Mouse (Mus musculus) kidney, adult 2 months (tissue): ENCODE results near the gene Zbtb34. TPM values are rescaled to one million over a fixed set of nuclear protein-coding genes. Genes with fewer than 3 reads are reported as not detected.

Source experiments
- DNase-seq: peaks from one replicate; pipeline ENCODE4 v3.0.0; 2021
- H3K27ac ChIP-seq: fragments of 200-500 bp; 2 replicates; pipeline ENCODE4 v1.5.1; 2012; ENCODE audit warnings: low read depth, low read length, control low read depth, inconsistent platforms; ENCODE audit not compliant: insufficient read depth
- H3K27me3 ChIP-seq: fragments of 200-500 bp; replicated peaks from 2 replicates; pipeline ENCODE4 v1.6.1; 2012; ENCODE audit warnings: mild to moderate bottlenecking, moderate library complexity, low read length, inconsistent platforms; ENCODE audit not compliant: control insufficient read depth, insufficient read depth
- H3K36me3 ChIP-seq: fragments of 200-500 bp; 2 replicates; pipeline ENCODE4 v1.6.1; 2012; ENCODE audit warnings: mild to moderate bottlenecking, moderate library complexity, low read length, inconsistent platforms; ENCODE audit not compliant: control insufficient read depth, insufficient read depth
- H3K4me1 ChIP-seq: fragments of 200-500 bp; 2 replicates; pipeline ENCODE4 v1.6.1; 2011; ENCODE audit warnings: low read length; ENCODE audit not compliant: control insufficient read depth, insufficient read depth
- H3K4me3 ChIP-seq: fragments of 200-500 bp; 2 replicates; pipeline ENCODE4 v1.5.1; 2011; ENCODE audit warnings: mild to moderate bottlenecking, low read depth, low read length, control low read depth; ENCODE audit not compliant: insufficient read depth
- CTCF ChIP-seq: fragments of 200-500 bp; conservative IDR thresholded peaks from 2 replicates; pipeline ENCODE4 v1.5.1; 2011; ENCODE audit warnings: low read depth, mild to moderate bottlenecking, control low read depth, low read length, moderate library complexity, mixed read lengths; ENCODE audit not compliant: insufficient read depth, insufficient read length
- POLR2A ChIP-seq: fragments of 200-500 bp; IDR thresholded peaks from one replicate; pipeline ENCODE4 v1.6.1; 2011; ENCODE audit warnings: low read depth, low read length, control low read depth
- WGBS: fragments of 180-500 bp; shearing (Covaris S2); methylation state at CpG from one replicate; pipeline ENCODE4 v1.1.7; 2018; 5-methylcytosine and 5-hydroxymethylcytosine counted together
- polyA plus RNA-seq: library from polyadenylated mRNA; depleted of rRNA; stranded (reverse); fragments of >200 nt; gene quantifications from 2 replicates; pipeline ENCODE4 v1.2.3, GENCODE M21; 2012; rRNA removed

Zbtb34 gene
- polyA plus RNA-seq, 1 experiment: 5.1 TPM

DNA sequence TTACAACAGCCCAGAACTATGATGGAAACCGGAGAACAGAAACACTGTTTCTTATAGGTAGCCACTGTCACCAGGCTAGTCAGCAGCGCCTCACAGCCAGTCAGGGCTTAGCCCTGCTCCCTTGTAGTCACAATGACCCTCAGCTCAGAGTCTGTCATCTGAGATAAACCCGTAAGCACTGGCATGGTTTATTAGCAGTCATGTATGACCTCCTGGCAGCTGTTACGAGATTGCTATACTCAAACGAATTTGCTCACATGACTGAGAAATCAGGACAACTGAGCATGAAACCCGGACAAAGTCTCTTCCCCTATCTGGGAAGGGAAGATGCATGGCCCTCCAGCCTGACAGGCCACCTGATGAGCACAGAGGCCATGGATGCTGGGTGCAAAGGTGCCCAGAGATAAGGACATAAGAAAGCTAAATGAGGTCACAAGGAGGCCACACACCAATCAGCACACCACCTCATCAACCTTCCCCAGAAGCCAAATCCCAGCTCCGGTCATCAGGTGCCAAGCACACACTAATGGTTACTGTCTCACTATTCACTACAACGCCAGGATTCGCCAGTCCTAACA is 69.9 kb downstream of the Zbtb34 start:
- Histone ChIP-seq H3K4me1 (peaks cover 43% of the 10 kb centered on the region), H3K27ac (no peak overlapping the region; the same call in 1 of the 2 replicates)
- peak; percentile 47 for DNase-seq

GRCm38 (mm10) chr2:33360564-33360963 is 70.6 kb downstream of the Zbtb34 start:
- TF ChIP-seq POLR2A: no peak
- TF ChIP-seq CTCF: no peak
- DNase-seq: peak; percentile 69
- Histone ChIP-seq H3K4me3 (no peak overlapping the region), H3K27ac (peak overlapping the region; percentile 25; the same call in 1 of the 2 replicates), H3K4me1 (peaks cover 40% of the 10 kb centered on the region), H3K27me3 (no peaks in the 10 kb centered on the region), H3K36me3 (no peaks in the 10 kb centered on the region)
- WGBS: 69% methylated on average over 3 of the region's 3 CpGs

More for the DNA sequence above, 69.9 kb downstream of the Zbtb34 start:
- Histone ChIP-seq H3K36me3 (no peaks in the 10 kb centered on the region), H3K4me3 (no peak overlapping the region), H3K27me3 (no peaks in the 10 kb centered on the region)
- no peak for TF ChIP-seq POLR2A
- TF ChIP-seq CTCF: no peak
- WGBS: 57% methylated on average over 9 of the region's 9 CpGs

DNA sequence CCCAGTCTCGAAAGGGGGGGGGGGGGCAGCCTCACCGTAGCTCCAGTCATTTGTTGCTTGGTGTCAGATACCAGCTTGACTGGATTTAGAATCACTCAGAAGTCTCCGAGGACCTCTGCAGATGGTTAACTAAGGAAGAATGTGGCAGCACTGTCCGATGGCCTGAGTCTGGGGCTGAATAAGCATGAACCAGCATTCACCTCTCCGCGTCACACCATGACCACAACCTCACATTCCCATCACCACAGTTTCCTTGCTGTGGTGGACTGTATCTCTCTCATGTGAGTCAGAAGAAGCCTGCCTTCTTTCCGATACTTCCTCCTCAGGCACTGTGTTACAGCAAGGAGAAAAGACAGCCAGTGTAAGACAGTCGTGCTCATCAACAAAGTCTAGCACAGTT is 71.9 kb downstream of the Zbtb34 start:
- no peak overlapping the region for H3K4me3 ChIP-seq
- no peak overlapping the region for H3K27ac ChIP-seq

GRCm38 (mm10) chr2:33357250-33357838 is 73.8 kb downstream of the Zbtb34 start:
- WGBS: 66% methylated on average over 7 of the region's 7 CpGs
- no peak overlapping the region for H3K27ac ChIP-seq
- TF ChIP-seq CTCF (no peak), POLR2A (no peak)

More for the DNA sequence above, 71.9 kb downstream of the Zbtb34 start:
- no peak for TF ChIP-seq POLR2A
- TF ChIP-seq CTCF: no peak
- DNase-seq: peak; percentile 60
- peaks cover 36% of the 10 kb centered on the region for H3K4me1 ChIP-seq
- H3K36me3 ChIP-seq: no peaks in the 10 kb centered on the region
- 51% methylated on average over 8 of the region's 8 CpGs for WGBS
- H3K27me3 ChIP-seq: no peaks in the 10 kb centered on the region

More at GRCm38 (mm10) chr2:33357250-33357838, 73.8 kb downstream of the Zbtb34 start:
- Histone ChIP-seq H3K36me3 (no peaks in the 10 kb centered on the region), H3K27me3 (no peaks in the 10 kb centered on the region), H3K4me1 (peaks cover 38% of the 10 kb centered on the region), H3K4me3 (no peak overlapping the region)
- peak; percentile 11 for DNase-seq

Other genes with a start within 250 kb of the Zbtb34 start
- gene Angptl2, start 215.3 kb downstream of the Zbtb34 start, polyA plus RNA-seq: 90.1 and 93.0 TPM in 2 replicates
- gene Ralgps1, start 59.8 kb downstream of the Zbtb34 start, polyA plus RNA-seq: 4.9 and 5.6 TPM in 2 replicates
- gene Zbtb43, start 37.2 kb upstream of the Zbtb34 start, polyA plus RNA-seq: 14.2 and 15.0 TPM in 2 replicates
- gene Lmx1b, start 209.2 kb upstream of the Zbtb34 start, polyA plus RNA-seq: 2.9 and 3.7 TPM in 2 replicates